Mouse (Mus musculus): ENCODE data around the gene Brk1. TPM values are rescaled to one million over a fixed set of nuclear protein-coding genes. Genes with fewer than 3 reads are reported as not detected.

Brk1 gene
- polyA plus RNA-seq, 1 experiment from 2014 or later = 270 TPM

DNA sequence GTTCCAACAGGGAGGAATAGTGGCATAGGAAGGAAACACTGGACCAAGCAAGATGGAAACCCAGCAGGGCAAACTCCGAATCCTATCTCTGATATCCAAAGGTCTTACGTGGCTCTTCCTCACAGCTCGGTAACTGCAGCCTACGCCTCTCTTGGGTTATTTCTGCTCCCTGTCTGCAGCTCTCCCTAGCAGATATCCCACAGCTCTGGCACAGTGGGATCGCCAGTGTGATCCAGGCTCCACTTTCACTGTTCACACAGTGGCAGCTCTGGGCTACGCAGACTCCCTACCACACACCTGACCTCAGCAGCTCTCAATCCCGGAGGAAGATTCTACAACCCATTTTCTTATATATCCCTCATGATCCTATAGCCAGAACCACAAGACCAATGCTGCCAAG, 9.6 kb downstream of the Brk1 start:
- Histone ChIP-seq H3K4me3 (ENCODE audit: low read length) (no peak overlapping the region), H3K27me3 (replicated peaks; ENCODE audit: control insufficient read depth, insufficient read depth, low read length) (no peaks in the 10 kb centered on the region), H3K4me2 (ENCODE audit: low read length) (no peak overlapping the region), H3K36me3 (ENCODE audit: control insufficient read depth, insufficient read depth, low read length) (peaks cover 30% of the 10 kb centered on the region), H3K9me3 (ENCODE audit: control insufficient read depth, low read length) (no peaks in the 10 kb centered on the region), H3K27ac (ENCODE audit: low read depth, low read length) (no peak overlapping the region), H3K4me1 (ENCODE audit: control insufficient read depth, insufficient read depth, low read depth, low read length) (no peaks in the 10 kb centered on the region), H3K9ac (ENCODE audit: low read depth, low read length) (no peak overlapping the region)
- ATAC-seq = no peak
- WGBS = 98% methylated on average over 7 of the region's 7 CpGs

DNA sequence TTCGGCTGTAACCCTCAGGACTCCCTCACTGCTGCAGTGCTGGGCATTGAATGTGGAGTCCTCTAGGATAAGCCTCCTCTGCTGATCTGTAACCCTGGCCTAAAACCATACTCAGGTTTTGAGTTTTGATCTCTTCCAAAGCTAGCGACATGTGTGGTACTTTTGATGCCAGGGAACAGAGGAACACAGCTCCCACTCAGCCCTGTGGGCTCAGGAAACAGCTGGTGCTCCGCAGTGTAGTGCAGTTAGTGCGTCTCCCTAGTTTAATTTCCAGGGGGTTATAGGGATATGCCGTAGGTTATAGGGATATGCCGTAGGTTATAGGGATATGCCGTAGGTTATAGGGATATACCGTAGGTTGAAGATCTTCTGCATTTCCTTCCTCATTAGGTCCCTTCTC, 10.4 kb downstream of the Brk1 start:
- Histone ChIP-seq H3K9ac (ENCODE audit: low read depth, low read length) (no peak overlapping the region), H3K36me3 (ENCODE audit: control insufficient read depth, insufficient read depth, low read length) (peaks cover 30% of the 10 kb centered on the region), H3K27ac (ENCODE audit: low read depth, low read length) (no peak overlapping the region), H3K9me3 (ENCODE audit: control insufficient read depth, low read length) (no peaks in the 10 kb centered on the region), H3K4me1 (ENCODE audit: control insufficient read depth, insufficient read depth, low read depth, low read length) (no peaks in the 10 kb centered on the region), H3K4me3 (ENCODE audit: low read length) (no peak overlapping the region), H3K27me3 (replicated peaks; ENCODE audit: control insufficient read depth, insufficient read depth, low read length) (no peaks in the 10 kb centered on the region), H3K4me2 (ENCODE audit: low read length) (no peak overlapping the region)
- ATAC-seq = no peak
- WGBS = over 99% methylated on average over 8 of the region's 8 CpGs

DNA sequence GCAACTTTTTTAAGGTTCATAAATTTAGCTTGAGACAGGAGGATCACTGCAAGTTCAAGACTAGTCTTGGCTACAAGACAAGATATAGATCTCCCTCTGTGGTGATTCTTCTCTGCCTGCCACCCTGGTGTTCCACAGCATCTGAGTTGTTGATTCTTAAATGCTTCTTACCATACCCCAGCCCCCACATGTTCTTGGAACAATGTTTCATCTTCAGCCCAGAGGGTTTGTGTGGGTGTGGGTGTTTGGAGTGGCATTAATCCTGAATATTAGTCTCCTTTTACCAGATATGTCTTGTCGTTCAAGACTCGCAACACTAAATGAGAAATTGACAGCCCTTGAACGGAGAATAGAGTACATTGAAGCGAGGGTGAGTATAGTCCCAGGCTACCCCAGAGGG, 10.9 kb downstream of the Brk1 start:
- no peak overlapping the region for H3K9ac ChIP-seq (ENCODE audit: low read depth, low read length)
- H3K4me3 ChIP-seq (ENCODE audit: low read length) = no peak overlapping the region
- no peak for ATAC-seq
- H3K27me3 ChIP-seq (replicated peaks; ENCODE audit: control insufficient read depth, insufficient read depth, low read length) = no peaks in the 10 kb centered on the region
- H3K27ac ChIP-seq (ENCODE audit: low read depth, low read length) = no peak overlapping the region
- H3K36me3 ChIP-seq (ENCODE audit: control insufficient read depth, insufficient read depth, low read length) = peaks cover 30% of the 10 kb centered on the region
- no peaks in the 10 kb centered on the region for H3K9me3 ChIP-seq (ENCODE audit: control insufficient read depth, low read length)
- no peaks in the 10 kb centered on the region for H3K4me1 ChIP-seq (ENCODE audit: control insufficient read depth, insufficient read depth, low read depth, low read length)
- 95% methylated on average over 4 of the region's 4 CpGs for WGBS
- no peak overlapping the region for H3K4me2 ChIP-seq (ENCODE audit: low read length)

DNA sequence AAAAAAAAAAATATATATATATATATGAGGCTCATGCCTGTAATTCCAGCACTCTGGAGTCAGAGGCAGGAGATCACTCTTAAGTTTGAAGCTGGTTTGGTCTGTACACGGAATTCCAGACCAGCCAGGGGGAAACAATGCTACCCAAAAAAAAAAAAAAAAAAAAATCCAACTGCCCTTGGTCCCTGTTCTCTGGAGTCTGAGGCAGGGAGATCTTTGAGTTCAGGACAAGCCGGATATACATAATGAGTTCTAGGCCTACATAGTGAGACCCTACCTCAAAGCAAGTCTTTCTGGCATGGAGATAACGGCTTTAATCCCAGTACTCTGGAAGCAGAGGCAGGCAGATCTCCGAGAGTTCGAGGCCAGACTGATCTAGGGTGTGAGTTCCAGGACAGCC, 18.8 kb downstream of the Brk1 start:
- no peak overlapping the region for H3K27ac ChIP-seq (ENCODE audit: low read depth, low read length)
- peaks cover 3% of the 10 kb centered on the region; the same call in 1 of the 2 replicates for H3K36me3 ChIP-seq (ENCODE audit: control insufficient read depth, insufficient read depth, low read length)
- 73% methylated on average over 5 of the region's 5 CpGs for WGBS
- ATAC-seq = no peak
- H3K4me2 ChIP-seq (ENCODE audit: low read length) = peak overlapping the region; percentile 83
- no peaks in the 10 kb centered on the region for H3K27me3 ChIP-seq (replicated peaks; ENCODE audit: control insufficient read depth, insufficient read depth, low read length)
- H3K4me1 ChIP-seq (ENCODE audit: control insufficient read depth, insufficient read depth, low read depth, low read length) = peaks cover 12% of the 10 kb centered on the region
- H3K4me3 ChIP-seq (ENCODE audit: low read length) = peak overlapping the region; percentile 85
- no peaks in the 10 kb centered on the region for H3K9me3 ChIP-seq (ENCODE audit: control insufficient read depth, low read length)
- peak overlapping the region; percentile 82 for H3K9ac ChIP-seq (ENCODE audit: low read depth, low read length)

DNA sequence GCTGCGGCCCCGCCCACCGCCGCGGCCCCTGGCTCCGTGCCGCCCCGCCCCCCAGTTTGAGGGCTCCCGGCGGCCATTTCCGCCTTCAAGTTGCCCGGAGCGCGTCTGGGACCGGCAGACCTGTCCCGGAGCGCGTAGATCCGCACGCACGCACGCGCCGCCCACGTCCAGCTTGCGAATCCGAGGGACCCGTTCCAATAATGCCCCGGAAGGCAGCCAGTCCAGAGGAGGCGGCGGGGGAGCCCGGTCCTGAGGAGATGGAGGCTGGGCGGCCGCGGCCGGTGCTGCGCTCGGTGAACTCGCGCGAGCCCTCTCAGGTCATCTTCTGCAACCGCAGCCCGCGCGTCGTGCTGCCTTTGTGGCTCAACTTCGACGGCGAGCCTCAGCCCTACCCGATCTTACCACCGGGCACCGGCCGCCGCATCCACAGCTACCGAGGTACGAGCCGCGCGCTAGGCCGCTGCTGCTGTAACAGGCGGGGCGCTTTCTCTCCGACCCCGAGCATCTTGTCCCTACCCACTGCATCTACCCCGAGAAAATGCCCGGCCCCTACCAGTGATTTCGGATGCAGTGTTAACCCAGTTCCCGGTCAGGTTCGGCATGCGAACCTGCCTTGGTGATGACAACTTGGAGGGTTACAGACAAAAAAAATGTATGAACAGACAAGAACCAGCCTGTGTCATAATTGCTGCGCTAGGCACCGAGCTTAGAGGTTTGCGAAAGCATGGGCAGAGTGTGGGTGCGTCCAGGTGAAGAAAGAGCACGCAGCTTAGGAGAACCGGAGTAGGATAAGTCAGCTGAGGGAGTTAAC, 19.6 kb downstream of the Brk1 start, which contains the start of gene Vhl:
Vhl (plus strand) TSS at position 19 of the 811 bp plus-strand sequence.
- Histone ChIP-seq H3K4me1 (ENCODE audit: control insufficient read depth, insufficient read depth, low read depth, low read length) (peaks cover 12% of the 10 kb centered on the region), H3K36me3 (ENCODE audit: control insufficient read depth, insufficient read depth, low read length) (peaks cover 4% of the 10 kb centered on the region; the same call in 1 of the 2 replicates), H3K9ac (ENCODE audit: low read depth, low read length) (peak within 1 kb of the TSS; percentile 82), H3K9me3 (ENCODE audit: control insufficient read depth, low read length) (no peaks in the 10 kb centered on the region), H3K4me3 (ENCODE audit: low read length) (peak within 1 kb of the TSS; percentile 85), H3K4me2 (ENCODE audit: low read length) (peak within 1 kb of the TSS; percentile 83), H3K27me3 (replicated peaks; ENCODE audit: control insufficient read depth, insufficient read depth, low read length) (no peaks in the 10 kb centered on the region), H3K27ac (ENCODE audit: low read depth, low read length) (peak within 1 kb of the TSS; percentile 88)
- WGBS = under 1% methylated on average over 65 of the region's 76 CpGs
- ATAC-seq = peak; percentile 89

DNA sequence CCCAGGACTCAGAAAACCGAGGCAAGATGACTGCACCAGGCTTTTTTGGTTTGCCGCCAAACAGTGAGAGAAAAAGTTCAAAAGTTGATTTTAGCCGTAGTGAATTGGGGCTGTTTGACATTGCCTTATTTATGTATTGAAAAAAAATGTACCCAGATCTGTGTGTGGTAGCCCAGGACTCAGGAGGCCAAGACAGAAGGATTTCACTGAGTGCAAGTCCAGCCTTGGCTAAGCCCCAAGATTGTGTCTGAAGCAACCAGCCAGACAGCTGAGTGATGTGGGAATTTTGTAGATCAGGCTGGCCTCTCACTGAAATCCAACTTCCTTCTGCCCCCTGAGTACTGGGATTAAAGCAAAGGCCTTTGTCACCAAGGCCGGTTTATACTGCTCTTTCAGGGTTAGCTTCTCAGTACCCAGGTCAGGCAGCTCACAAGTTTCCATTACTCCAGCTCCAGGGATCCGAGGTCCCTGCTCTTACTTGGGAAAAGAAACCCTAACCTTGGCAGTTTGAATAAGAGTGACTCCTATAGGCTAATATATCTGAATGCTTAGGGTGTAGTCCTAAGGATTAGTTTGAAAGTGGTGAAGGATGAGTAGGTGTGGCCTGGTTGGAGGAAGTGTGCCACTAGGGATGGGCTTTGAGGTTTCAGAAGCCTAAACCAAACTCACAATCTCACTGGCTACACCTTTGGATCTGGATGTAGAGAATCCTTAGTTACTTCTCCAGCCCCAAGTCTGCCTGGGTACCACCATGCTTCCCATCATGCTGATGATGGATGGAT, 20.6 kb downstream of the Brk1 start:
- Histone ChIP-seq H3K4me1 (ENCODE audit: control insufficient read depth, insufficient read depth, low read depth, low read length) (peaks cover 12% of the 10 kb centered on the region), H3K27me3 (replicated peaks; ENCODE audit: control insufficient read depth, insufficient read depth, low read length) (no peaks in the 10 kb centered on the region), H3K27ac (ENCODE audit: low read depth, low read length) (no peak overlapping the region), H3K4me2 (ENCODE audit: low read length) (peak overlapping the region; percentile 83), H3K9ac (ENCODE audit: low read depth, low read length) (peak overlapping the region; percentile 82), H3K36me3 (ENCODE audit: control insufficient read depth, insufficient read depth, low read length) (peaks cover 8% of the 10 kb centered on the region; the same call in 1 of the 2 replicates), H3K4me3 (ENCODE audit: low read length) (peak overlapping the region; percentile 85), H3K9me3 (ENCODE audit: control insufficient read depth, low read length) (no peaks in the 10 kb centered on the region)
- ATAC-seq = no peak
- WGBS = 29% methylated on average over 5 of the region's 5 CpGs

DNA sequence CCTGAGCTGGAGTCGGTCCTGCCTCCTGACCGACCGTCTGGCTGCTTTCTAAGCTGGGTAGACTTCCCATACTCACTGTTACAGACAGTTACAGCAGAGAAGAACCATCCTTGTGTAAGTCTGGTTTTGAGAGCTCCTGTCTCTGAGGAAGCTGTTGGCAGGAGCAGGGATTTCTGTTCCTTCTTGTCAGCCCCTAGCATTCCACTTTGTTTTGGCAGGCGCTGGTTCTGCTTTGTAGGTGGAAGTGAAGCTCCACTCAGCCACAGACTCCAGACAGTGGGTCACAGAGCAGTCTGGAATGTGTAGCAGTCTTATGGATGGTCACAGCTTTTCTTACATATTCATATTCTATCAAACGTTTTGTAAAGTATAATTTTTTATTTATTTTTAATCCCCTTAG, 25.8 kb downstream of the Brk1 start:
- Histone ChIP-seq H3K9ac (ENCODE audit: low read depth, low read length) (no peak overlapping the region), H3K4me3 (ENCODE audit: low read length) (no peak overlapping the region), H3K27me3 (replicated peaks; ENCODE audit: control insufficient read depth, insufficient read depth, low read length) (no peaks in the 10 kb centered on the region), H3K9me3 (ENCODE audit: control insufficient read depth, low read length) (no peaks in the 10 kb centered on the region), H3K4me2 (ENCODE audit: low read length) (no peak overlapping the region), H3K4me1 (ENCODE audit: control insufficient read depth, insufficient read depth, low read depth, low read length) (peaks cover 5% of the 10 kb centered on the region), H3K36me3 (ENCODE audit: control insufficient read depth, insufficient read depth, low read length) (peaks cover 22% of the 10 kb centered on the region), H3K27ac (ENCODE audit: low read depth, low read length) (no peak overlapping the region)
- no peak for ATAC-seq
- 83% methylated on average over 5 of the region's 5 CpGs for WGBS

DNA sequence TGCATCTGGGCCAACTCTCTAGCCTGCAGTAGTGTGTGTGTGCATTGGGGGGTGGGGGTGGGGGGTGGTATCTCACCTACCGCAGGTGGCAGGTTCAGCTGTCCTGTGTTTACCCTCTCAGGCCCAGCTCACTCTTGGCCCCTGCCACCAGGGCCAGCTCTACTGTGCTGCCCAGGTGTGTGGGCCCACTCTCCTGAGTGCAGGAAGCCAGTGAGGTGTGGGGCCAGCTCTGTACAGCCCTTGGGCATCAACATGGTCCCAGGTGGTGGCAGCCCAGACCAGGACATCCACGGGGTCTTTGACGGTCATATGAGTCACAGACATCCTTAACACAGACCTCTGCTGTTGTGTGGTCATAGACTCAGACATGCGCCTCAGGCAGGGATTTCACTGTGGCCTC, 28.3 kb downstream of the Brk1 start:
- 98% methylated on average over 4 of the region's 4 CpGs for WGBS
- Histone ChIP-seq H3K4me3 (ENCODE audit: low read length) (no peak overlapping the region), H3K9ac (ENCODE audit: low read depth, low read length) (no peak overlapping the region), H3K27ac (ENCODE audit: low read depth, low read length) (no peak overlapping the region), H3K4me2 (ENCODE audit: low read length) (no peak overlapping the region), H3K36me3 (ENCODE audit: control insufficient read depth, insufficient read depth, low read length) (peaks cover 22% of the 10 kb centered on the region), H3K27me3 (replicated peaks; ENCODE audit: control insufficient read depth, insufficient read depth, low read length) (no peaks in the 10 kb centered on the region), H3K4me1 (ENCODE audit: control insufficient read depth, insufficient read depth, low read depth, low read length) (no peaks in the 10 kb centered on the region), H3K9me3 (ENCODE audit: control insufficient read depth, low read length) (no peaks in the 10 kb centered on the region)
- ATAC-seq = no peak
